Mouse (Mus musculus): Measurements from ENCODE around the gene Ppfibp1.
A peak's percentile ranks its signal among the peaks of the same experiment; 100 is the strongest.

The Ppfibp1 gene

GRCm38 (mm10) chr6:146913489-146914198 lies 25.4 kb downstream of the Ppfibp1 start:
- no peak for DNase-seq (ENCODE audit: low spot score)

DNA sequence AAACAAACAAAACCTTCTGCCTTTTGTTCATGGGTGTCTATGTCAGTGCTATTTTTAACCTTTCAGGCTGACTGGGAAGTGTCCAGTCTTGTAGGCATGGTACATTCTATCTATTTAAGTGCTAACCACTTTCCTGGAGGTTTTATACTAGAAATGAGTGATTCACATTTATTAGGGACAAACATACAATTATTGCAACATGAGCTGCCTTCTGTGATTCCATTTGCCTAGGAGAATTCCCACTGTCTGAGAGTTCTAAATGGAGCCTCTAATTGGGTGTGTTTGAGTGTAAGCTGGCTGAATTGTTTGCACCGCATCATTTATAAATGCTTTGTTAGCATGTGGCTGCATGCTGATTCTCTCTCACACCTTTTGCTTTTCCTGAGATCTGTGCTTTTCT lies 27.5 kb downstream of the Ppfibp1 start:
- no peak for DNase-seq (ENCODE audit: low spot score)

DNA sequence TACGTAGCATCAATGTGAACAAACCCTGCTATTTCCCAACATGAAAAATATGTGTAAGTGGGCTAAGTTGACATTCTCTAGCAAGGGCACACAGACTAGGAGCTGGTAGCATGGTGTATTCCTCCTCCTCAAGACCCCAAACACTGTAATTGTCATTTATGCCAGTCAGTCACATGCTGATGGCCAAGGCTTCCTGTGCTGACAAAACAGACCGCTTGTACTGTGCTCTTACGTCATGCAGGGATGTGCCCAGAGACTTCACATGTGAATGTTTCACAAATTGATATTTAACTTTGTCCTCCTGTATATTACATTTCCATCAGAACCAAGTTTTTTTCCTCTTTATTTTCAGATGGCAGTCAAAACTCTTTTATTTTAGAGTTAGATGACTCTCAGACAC lies 29.1 kb downstream of the Ppfibp1 start:
- DNase-seq (ENCODE audit: low spot score): no peak

GRCm38 (mm10) chr6:146918341-146918740 lies 30.1 kb downstream of the Ppfibp1 start:
- no peak for DNase-seq (ENCODE audit: low spot score)

GRCm38 (mm10) chr6:146926415-146926980 lies 38.2 kb downstream of the Ppfibp1 start:
- DNase-seq (ENCODE audit: low spot score): no peak

GRCm38 (mm10) chr6:146928108-146928507 lies 39.8 kb downstream of the Ppfibp1 start:
- DNase-seq (ENCODE audit: low spot score): no peak

GRCm38 (mm10) chr6:146929031-146929430 lies 40.7 kb downstream of the Ppfibp1 start:
- DNase-seq (ENCODE audit: low spot score): no peak

DNA sequence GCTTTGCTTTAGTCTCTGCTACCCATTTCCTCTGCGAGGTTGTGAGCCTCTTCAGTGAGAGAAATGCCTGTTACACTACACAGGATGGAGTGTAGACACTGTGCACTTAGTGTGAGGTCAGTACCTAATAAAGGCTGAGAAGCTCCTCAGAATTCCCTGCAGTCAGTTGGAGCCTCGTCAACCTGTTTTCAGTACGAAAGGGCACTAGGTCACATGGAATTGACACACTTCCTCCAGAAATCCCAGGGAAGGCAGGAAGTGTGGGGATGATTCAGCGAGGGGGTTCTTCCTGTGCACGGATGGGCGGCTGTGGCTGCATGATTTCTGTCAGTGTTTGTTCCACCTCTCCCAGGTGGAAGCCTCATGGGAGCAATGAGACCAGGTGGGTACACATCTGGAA lies 44.8 kb downstream of the Ppfibp1 start:
- no peak for DNase-seq (ENCODE audit: low spot score)

- DNase-seq (ENCODE audit: low spot score): no peak
These were observed 47.7 kb downstream of the Ppfibp1 start for GRCm38 (mm10) chr6:146935957-146936356.

- DNase-seq (ENCODE audit: low spot score): no peak
These were observed 50.7 kb downstream of the Ppfibp1 start for GRCm38 (mm10) chr6:146939026-146939425.

DNA sequence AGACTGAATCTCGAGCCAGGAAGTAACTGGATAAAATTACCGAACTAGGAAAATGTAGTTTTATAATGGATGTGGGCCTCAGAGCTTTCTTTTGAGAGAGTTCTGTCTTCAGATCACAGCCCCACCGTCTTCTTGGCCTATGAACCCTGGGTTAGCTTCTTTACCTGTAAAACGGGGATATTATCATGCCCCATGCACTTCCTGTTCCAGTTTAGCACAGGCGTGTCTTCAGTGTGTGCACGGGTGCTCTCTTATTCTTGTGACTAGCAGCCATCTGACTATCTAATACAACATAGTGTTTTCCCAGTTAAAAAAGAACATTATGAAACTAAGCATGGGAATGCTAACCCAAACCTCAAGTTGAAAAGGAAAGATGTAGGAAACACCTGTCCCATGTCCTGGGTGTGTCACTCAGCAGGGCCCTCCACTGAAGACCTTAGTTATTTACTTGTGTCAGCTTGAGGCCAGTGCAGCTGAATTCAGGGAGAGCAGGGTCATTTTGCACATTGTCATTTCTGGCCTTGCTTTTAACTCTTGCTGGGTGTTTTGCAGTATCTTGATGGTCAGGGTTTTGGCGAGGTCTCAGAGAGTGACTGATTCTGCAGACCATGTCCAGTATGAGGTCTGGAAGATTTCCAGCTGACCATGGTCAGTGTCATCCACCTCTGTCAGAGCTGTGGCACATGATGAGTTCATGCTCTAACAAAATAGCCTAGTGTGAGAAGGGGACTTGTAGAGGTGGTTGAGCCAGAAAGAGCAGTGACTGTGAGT lies 53.4 kb downstream of the Ppfibp1 start:
- DNase-seq (ENCODE audit: low spot score): no peak

- DNase-seq (ENCODE audit: low spot score): no peak
These were observed 55.7 kb downstream of the Ppfibp1 start for GRCm38 (mm10) chr6:146944009-146944408.

DNA sequence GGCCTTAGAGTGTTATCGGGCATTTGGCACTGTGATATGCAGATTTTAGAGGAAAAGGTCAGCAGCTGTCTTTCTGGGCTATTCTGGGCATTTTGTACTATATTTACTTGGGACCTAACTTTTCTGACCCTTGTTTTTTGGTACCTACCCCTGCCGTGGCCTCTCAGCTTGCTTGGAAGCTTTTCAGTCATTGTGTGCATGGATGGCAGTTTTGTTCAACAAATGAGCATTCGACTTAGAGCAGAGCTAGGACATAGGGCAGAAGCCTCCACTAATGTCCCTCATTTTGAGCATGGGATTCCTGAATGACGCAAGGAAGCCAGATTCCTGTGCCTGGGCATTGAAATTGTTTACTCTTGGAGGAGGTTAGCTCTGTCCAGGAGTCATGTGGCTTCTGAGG lies 56.5 kb downstream of the Ppfibp1 start:
- no peak for DNase-seq (ENCODE audit: low spot score)

- no peak for DNase-seq (ENCODE audit: low spot score)
These were observed 58.2 kb downstream of the Ppfibp1 start for GRCm38 (mm10) chr6:146946327-146947029.

- no peak for DNase-seq (ENCODE audit: low spot score)
These were observed 58.9 kb downstream of the Ppfibp1 start for GRCm38 (mm10) chr6:146947186-146947585.

GRCm38 (mm10) chr6:146949682-146950453 lies 61.6 kb downstream of the Ppfibp1 start:
- no peak for DNase-seq (ENCODE audit: low spot score)

DNA sequence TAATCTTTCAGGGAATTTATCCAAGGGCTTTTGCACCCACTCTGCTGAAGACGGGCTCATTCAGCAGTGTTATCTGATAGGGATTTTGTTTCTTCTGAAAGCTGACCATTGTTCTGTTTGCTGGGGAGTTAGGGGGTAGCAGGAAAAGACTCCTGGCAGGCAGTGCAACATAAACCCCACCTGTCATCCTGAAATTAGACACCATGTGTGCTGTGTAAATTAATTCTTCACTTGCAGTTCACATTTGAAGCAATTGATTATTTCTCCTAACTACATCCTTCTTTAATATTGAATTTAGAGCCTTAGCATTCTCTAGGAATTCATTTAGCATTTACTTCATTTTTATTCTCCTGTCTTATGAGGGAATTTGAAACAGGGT lies 62.2 kb downstream of the Ppfibp1 start:
- DNase-seq (ENCODE audit: low spot score): no peak

GRCm38 (mm10) chr6:146954258-146954657 lies 66.0 kb downstream of the Ppfibp1 start, which contains the start of gene 1700034J05Rik:
1700034J05Rik (minus strand) TSS chr6:146954422.
- DNase-seq (ENCODE audit: low spot score): no peak

DNA sequence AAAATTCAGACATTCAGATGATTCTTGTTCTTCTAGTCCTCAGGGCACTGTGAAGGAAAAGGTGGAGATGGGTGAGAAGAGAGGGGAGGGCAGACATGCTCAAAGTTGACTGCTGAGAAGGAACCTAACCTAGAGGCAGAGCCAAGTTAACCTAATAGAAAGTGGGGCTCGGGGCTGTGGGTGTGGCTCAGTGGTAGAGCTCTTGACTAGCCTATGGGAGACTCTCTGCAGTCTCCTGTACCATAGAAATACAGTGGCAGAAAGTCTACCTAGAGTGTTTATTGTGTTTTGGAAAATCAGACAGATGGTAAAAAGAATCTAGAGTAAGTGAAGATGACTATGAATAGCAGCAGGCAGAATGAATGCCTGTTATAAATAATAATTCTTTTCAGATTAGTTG lies 67.2 kb downstream of the Ppfibp1 start:
- no peak for DNase-seq (ENCODE audit: low spot score)

DNA sequence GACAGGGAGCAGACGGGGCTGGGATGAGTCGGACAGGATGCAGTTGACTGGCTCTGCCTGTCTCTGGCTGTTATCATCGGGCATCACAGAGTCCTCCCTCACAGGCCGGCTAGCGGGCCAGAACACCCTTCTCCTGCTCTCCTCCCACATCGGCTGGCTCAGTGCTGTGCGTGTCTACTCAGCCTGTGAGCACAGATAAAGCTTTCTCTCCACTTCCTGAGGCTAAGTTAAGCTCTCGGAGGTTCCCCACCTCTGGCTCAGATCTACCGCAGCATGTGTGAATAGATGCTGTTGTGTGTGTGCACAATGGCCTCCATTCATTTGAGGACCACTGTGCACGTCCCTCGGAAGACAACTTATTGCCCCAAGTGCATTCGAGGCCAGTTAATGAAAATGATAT lies 67.6 kb downstream of the Ppfibp1 start:
- peak; percentile 24 for DNase-seq (ENCODE audit: low spot score)

DNA sequence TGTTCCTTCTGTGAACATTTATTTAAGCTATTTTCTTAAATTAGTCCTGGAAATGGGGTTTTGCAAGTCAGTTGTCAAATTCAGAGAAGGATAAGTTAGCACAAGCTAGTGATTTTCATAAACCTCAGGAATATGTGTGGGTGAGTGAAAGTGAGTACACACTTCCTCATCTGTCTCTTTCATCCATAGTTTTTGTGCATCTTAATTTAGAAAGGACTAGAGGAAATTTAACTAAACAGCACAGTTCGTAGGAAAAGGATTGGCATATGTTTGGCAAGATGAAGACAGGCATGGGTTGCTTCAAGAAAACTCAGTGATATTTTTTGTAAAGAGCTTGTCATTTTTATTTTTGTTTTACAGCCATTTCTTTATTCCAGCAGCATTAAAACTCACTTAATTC lies 68.7 kb downstream of the Ppfibp1 start:
- DNase-seq (ENCODE audit: low spot score): no peak

- no peak for DNase-seq (ENCODE audit: low spot score)
These were observed 70.4 kb downstream of the Ppfibp1 start for GRCm38 (mm10) chr6:146958694-146959093.
